Mouse (Mus musculus) liver, embryonic 14.5 days (tissue): ENCODE results near the gene S1pr1. TPM values are rescaled to one million over a fixed set of nuclear protein-coding genes. Genes with fewer than 3 reads are reported as not detected.
A peak's percentile ranks its signal among the peaks of the same experiment; 100 is the strongest.

Source experiments
- ATAC-seq: fragments of 200-750 bp; cut with Nextera tagmentation; 2 replicates; pipeline ENCODE4 v1.8.0; 2017; ENCODE audit warnings: moderate number of reproducible peaks, mild to moderate bottlenecking, moderate library complexity; ENCODE audit not compliant: insufficient read depth
- DNase-seq, 3 experiments: peaks; one replicate each; pipeline ENCODE4 v3.0.0-alpha.2; 2012 to 2013; ENCODE audit warnings: low read depth in 3 of 3, low spot score in 3 of 3
- H3K27ac ChIP-seq: fragments of 300-500 bp; sonication (generic); 2 replicates; pipeline ENCODE4 v1.5.1; 2014; ENCODE audit warnings: moderate library complexity, mild to moderate bottlenecking, control low read depth, inconsistent platforms
- H3K27me3 ChIP-seq: fragments of 300-500 bp; sonication (generic); 2 replicates; pipeline ENCODE4 v1.6.1; 2014; ENCODE audit warnings: mild to moderate bottlenecking, low read length, moderate library complexity; ENCODE audit not compliant: control insufficient read depth, insufficient read depth
- H3K36me3 ChIP-seq: fragments of 300-500 bp; sonication (generic); replicated peaks from 2 replicates; pipeline ENCODE4 v1.6.1; 2014; ENCODE audit warnings: low read depth; ENCODE audit not compliant: control insufficient read depth, insufficient read depth
- H3K4me1 ChIP-seq, 2 experiments: fragments of 200-500 bp in 1 of 2; fragments of 300-500 bp in 1 of 2; sonication (generic) in 1 of 2; replicated peaks; 2 replicates each; pipeline ENCODE4 v1.6.1; 2012 to 2014; ENCODE audit warnings: antibody characterized with exemption in 1 of 2, inconsistent platforms in 1 of 2, low read length in 1 of 2; ENCODE audit not compliant: control insufficient read depth in 2 of 2, insufficient read depth in 2 of 2
- H3K4me2 ChIP-seq: fragments of 300-500 bp; sonication (generic); 2 replicates; pipeline ENCODE4 v1.6.1; 2014; ENCODE audit warnings: low read depth, mild to moderate bottlenecking, control low read depth, moderate library complexity
- H3K4me3 ChIP-seq, 2 experiments: fragments of 200-500 bp in 1 of 2; fragments of 300-500 bp in 1 of 2; sonication (generic) in 1 of 2; 2 replicates each; pipeline ENCODE4 v1.5.1; 2012 to 2014; ENCODE audit warnings: low read depth in 2 of 2, low read length in 2 of 2, mild to moderate bottlenecking in 2 of 2, control low read depth in 1 of 2, inconsistent platforms in 1 of 2, moderate library complexity in 1 of 2; ENCODE audit not compliant: insufficient read depth in 1 of 2
- H3K9ac ChIP-seq: fragments of 300-500 bp; sonication (generic); replicated peaks from 2 replicates; pipeline ENCODE4 v1.6.1; 2014; ENCODE audit warnings: mild to moderate bottlenecking, control low read depth, moderate library complexity
- H3K9me3 ChIP-seq: fragments of 300-500 bp; sonication (generic); 2 replicates; pipeline ENCODE4 v1.6.1; 2016; ENCODE audit warnings: low read length, mixed read lengths; ENCODE audit not compliant: control insufficient read depth
- CTCF ChIP-seq: IDR thresholded peaks from 2 replicates; pipeline ENCODE4 v1.5.1; 2016; ENCODE audit warnings: antibody characterized with exemption, low read depth, control low read depth
- EP300 ChIP-seq: IDR thresholded peaks from 2 replicates; pipeline ENCODE4 v1.6.1; 2016; ENCODE audit warnings: antibody characterized with exemption, low read depth
- WGBS: fragments of 180-500 bp; shearing (Covaris S2); extraction: QIAGEN DNeasy Blood & Tissue Kit; methylation state at CpG from one replicate; pipeline ENCODE4 v1.1.7; 2014; ENCODE audit not compliant: insufficient replicate concordance; 5-methylcytosine and 5-hydroxymethylcytosine counted together
- polyA plus RNA-seq, 2 experiments: library from polyadenylated mRNA; depleted of rRNA in 1 of 2; stranded (reverse) in 1 of 2; unstranded in 1 of 2; fragments of >200 nt; fragmentation: Nextera tagmentation in 1 of 2; extraction: Ambion mirVana in 1 of 2; gene quantifications; 2 replicates each; pipeline versions ENCODE4 v1.2.1 to v1.2.3; 2012 to 2014

The S1pr1 gene
- polyA plus RNA-seq, 2 experiments: 5.6 to 5.9 TPM

GRCm38 (mm10) chr3:115754466-115754865 is 39.6 kb upstream of the S1pr1 start:
- H3K4me1 ChIP-seq: peaks cover 0 to 13% of the 10 kb centered on the region in 2 experiments; a peak in 3 of 4 replicates
- no peak overlapping the region for H3K9ac ChIP-seq
- H3K9me3 ChIP-seq: no peaks in the 10 kb centered on the region
- H3K4me3 ChIP-seq: no peak overlapping the region
- TF ChIP-seq EP300 (no peak), CTCF (no peak)
- no peaks in the 10 kb centered on the region for H3K27me3 ChIP-seq
- DNase-seq (no peak), ATAC-seq (no peak)
- H3K27ac ChIP-seq: no peak overlapping the region
- 56% methylated on average over 8 of the region's 8 CpGs for WGBS
- no peak overlapping the region for H3K4me2 ChIP-seq
- H3K36me3 ChIP-seq: no peaks in the 10 kb centered on the region

DNA sequence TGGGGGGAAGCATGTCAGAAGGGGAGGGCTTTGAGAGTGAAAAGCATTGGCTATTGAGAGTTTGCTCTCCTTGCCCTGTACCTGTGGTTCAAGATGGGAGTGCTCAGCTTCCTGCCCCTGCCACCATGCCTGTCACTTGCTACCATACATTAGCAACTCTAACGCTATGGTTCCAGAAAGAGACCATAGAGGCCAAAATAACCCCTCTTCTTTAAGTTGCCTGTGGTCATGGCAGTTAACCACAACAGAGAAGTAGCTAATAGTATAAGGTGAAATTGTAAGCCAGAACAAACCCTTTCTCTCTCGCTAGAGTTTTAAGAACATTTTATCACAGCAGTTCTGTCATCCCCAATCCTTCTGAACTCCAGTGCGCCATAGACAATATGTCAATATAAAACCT is 35.5 kb upstream of the S1pr1 start:
- TF ChIP-seq EP300 (no peak), CTCF (no peak)
- no peak overlapping the region for H3K9ac ChIP-seq
- H3K27me3 ChIP-seq: no peaks in the 10 kb centered on the region
- H3K4me1 ChIP-seq: peaks cover 0 to 5% of the 10 kb centered on the region in 2 experiments; a peak in 2 of 4 replicates
- H3K9me3 ChIP-seq: no peaks in the 10 kb centered on the region
- no peak for DNase-seq
- H3K27ac ChIP-seq: no peak overlapping the region
- no peak overlapping the region for H3K4me2 ChIP-seq
- ATAC-seq: no peak
- no peak overlapping the region for H3K4me3 ChIP-seq
- WGBS: 44% methylated on average over 3 of the region's 3 CpGs
- H3K36me3 ChIP-seq: no peaks in the 10 kb centered on the region

DNA sequence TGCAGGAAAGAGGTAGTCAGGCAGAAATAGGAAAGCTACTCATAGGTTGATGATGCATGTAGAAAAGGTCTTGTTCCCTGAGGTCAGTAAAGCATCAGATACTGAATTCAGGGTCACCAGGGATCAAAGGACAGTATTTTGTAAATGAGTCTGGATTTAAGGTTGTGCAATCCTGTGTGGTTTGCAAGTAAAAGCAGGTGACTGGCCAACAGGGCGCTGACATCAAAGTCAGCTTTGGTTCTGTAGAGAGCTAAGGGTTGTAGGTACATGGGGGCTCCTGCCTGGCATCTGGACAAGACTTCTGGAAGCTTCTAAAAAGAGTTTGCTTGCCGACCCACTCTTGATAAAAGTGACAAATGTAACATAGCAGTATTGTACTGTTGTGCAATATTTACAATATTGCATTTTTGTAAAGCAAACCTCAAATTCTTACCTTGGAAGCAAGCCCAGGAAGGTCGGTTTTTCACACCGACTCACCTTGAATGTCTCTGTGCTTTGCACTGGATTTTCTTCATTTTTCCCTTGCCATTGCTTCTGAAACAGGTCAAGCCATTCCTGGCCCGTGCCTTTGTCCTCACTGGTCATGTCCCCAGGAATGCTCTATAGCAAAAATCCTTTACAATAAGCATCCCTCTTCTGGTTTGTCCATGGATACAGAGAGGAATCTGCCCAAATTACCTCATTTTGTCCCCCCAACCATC is 33.6 kb upstream of the S1pr1 start:
- DNase-seq (peak in 2 of 3 experiments; percentile 23 to 34), ATAC-seq (peak; percentile 79)
- H3K27me3 ChIP-seq: no peaks in the 10 kb centered on the region
- no peak for TF ChIP-seq EP300
- no peak for TF ChIP-seq CTCF
- no peaks in the 10 kb centered on the region for H3K36me3 ChIP-seq
- peaks cover 0 to 5% of the 10 kb centered on the region in 2 experiments; a peak in 2 of 4 replicates for H3K4me1 ChIP-seq
- no peak overlapping the region for H3K4me2 ChIP-seq
- H3K9me3 ChIP-seq: no peaks in the 10 kb centered on the region
- no peak overlapping the region for H3K4me3 ChIP-seq
- no peak overlapping the region for H3K9ac ChIP-seq
- 55% methylated on average over 5 of the region's 5 CpGs for WGBS
- H3K27ac ChIP-seq: no peak overlapping the region

DNA sequence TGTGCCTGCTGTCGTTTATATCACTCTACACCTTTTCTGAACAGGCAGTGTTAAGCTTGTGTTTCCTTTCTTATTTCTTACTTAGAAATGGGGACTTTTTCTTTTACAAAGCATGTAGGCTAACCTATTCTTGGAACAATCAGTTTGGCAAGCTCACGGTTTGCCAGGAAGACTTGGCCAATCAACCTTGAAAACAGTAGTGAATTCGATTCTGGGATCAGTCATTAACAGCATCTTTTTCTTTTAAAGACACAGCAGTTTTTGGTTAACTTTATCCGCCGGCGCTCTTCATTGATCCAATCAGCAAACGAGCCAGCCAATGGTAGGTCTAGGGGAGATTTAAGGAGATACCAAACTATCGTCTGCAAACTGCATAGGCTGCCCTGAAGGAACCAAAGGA is 31.6 kb upstream of the S1pr1 start:
- Histone ChIP-seq H3K9me3 (no peaks in the 10 kb centered on the region), H3K4me2 (no peak overlapping the region), H3K27ac (no peak overlapping the region), H3K4me3 (no peak overlapping the region), H3K4me1 (peaks cover 0 to 5% of the 10 kb centered on the region in 2 experiments; a peak in 2 of 4 replicates), H3K9ac (no peak overlapping the region), H3K27me3 (no peaks in the 10 kb centered on the region), H3K36me3 (no peaks in the 10 kb centered on the region)
- no peak for DNase-seq
- TF ChIP-seq EP300 (no peak), CTCF (no peak)
- WGBS: 66% methylated on average over 8 of the region's 8 CpGs
- ATAC-seq: no peak

GRCm38 (mm10) chr3:115745088-115745487 is 30.2 kb upstream of the S1pr1 start:
- TF ChIP-seq EP300: no peak
- no peak for TF ChIP-seq CTCF
- Histone ChIP-seq H3K4me2 (no peak overlapping the region), H3K27me3 (no peaks in the 10 kb centered on the region), H3K4me3 (no peak overlapping the region), H3K27ac (no peak overlapping the region), H3K9me3 (no peaks in the 10 kb centered on the region), H3K9ac (no peak overlapping the region), H3K4me1 (peaks cover 0 to 5% of the 10 kb centered on the region in 2 experiments; a peak in 2 of 4 replicates), H3K36me3 (no peaks in the 10 kb centered on the region)
- ATAC-seq (no peak), DNase-seq (no peak)
- WGBS: 80% methylated on average over 11 of the region's 11 CpGs
